Mouse (Mus musculus): ENCODE data around the gene Zfp418. TPM values are rescaled to one million over a fixed set of nuclear protein-coding genes. Genes with fewer than 3 reads are reported as not detected.

The Zfp418 gene
- 0.31 TPM for polyA plus RNA-seq (2014; fragmentation: Illumina TruSeq; extraction: RNeasy Lipid Tissue Mini Kit (QIAGEN cat#74804); ENCODE audit: low read depth, low replicate concordance)

GRCm38 (mm10) chr7:7171227-7172147, at the start of gene Zfp418:
Zfp418 (plus strand) TSS chr7:7171330.

GRCm38 (mm10) chr7:7136379-7136866, 34.7 kb upstream of the Zfp418 start, which contains the start of gene Zfp773:
Zfp773 (minus strand) TSS chr7:7136755.

GRCm38 (mm10) chr7:7209313-7210151, 38.4 kb downstream of the Zfp418 start, which contains the start of gene Zfp772:
Zfp772 (minus strand) TSS chr7:7209998.

Other genes with a start within 250 kb of the Zfp418 start
- gene Aurkc, start 176.0 kb upstream of the Zfp418 start, polyA plus RNA-seq (2014; fragmentation: Illumina TruSeq; extraction: RNeasy Lipid Tissue Mini Kit (QIAGEN cat#74804); ENCODE audit: low read depth, low replicate concordance): 12.7 TPM
- 1.5 TPM for gene Zfp954, start 49.8 kb upstream of the Zfp418 start, polyA plus RNA-seq (2014; fragmentation: Illumina TruSeq; extraction: RNeasy Lipid Tissue Mini Kit (QIAGEN cat#74804); ENCODE audit: low read depth, low replicate concordance)
- 0.46 TPM for gene Zfp773, start 34.6 kb upstream of the Zfp418 start, polyA plus RNA-seq (2014; fragmentation: Illumina TruSeq; extraction: RNeasy Lipid Tissue Mini Kit (QIAGEN cat#74804); ENCODE audit: low read depth, low replicate concordance)
- gene Zfp772, start 38.7 kb downstream of the Zfp418 start, polyA plus RNA-seq (2014; fragmentation: Illumina TruSeq; extraction: RNeasy Lipid Tissue Mini Kit (QIAGEN cat#74804); ENCODE audit: low read depth, low replicate concordance): 3.5 TPM
- gene Vmn2r29, start 76.0 kb downstream of the Zfp418 start, polyA plus RNA-seq (2014; fragmentation: Illumina TruSeq; extraction: RNeasy Lipid Tissue Mini Kit (QIAGEN cat#74804); ENCODE audit: low read depth, low replicate concordance): 8.9 TPM
- 7.6 TPM for gene Gm45844, start 107.0 kb downstream of the Zfp418 start, polyA plus RNA-seq (2014; fragmentation: Illumina TruSeq; extraction: RNeasy Lipid Tissue Mini Kit (QIAGEN cat#74804); ENCODE audit: low read depth, low replicate concordance)
- 37.0 TPM for gene Clcn4, start 129.5 kb downstream of the Zfp418 start, polyA plus RNA-seq (2014; fragmentation: Illumina TruSeq; extraction: RNeasy Lipid Tissue Mini Kit (QIAGEN cat#74804); ENCODE audit: low read depth, low replicate concordance)
- 0.04 TPM for gene Vmn2r30, start 166.3 kb downstream of the Zfp418 start, polyA plus RNA-seq (2014; fragmentation: Illumina TruSeq; extraction: RNeasy Lipid Tissue Mini Kit (QIAGEN cat#74804); ENCODE audit: low read depth, low replicate concordance)
- gene Gm45783, start 203.2 kb downstream of the Zfp418 start, polyA plus RNA-seq (2014; fragmentation: Illumina TruSeq; extraction: RNeasy Lipid Tissue Mini Kit (QIAGEN cat#74804); ENCODE audit: low read depth, low replicate concordance): not detected
- gene Vmn2r31, start 228.4 kb downstream of the Zfp418 start, polyA plus RNA-seq (2014; fragmentation: Illumina TruSeq; extraction: RNeasy Lipid Tissue Mini Kit (QIAGEN cat#74804); ENCODE audit: low read depth, low replicate concordance): not detected